Mouse (Mus musculus) neural tube, embryonic 11.5 days (tissue): ENCODE measurements at regions not wholly inside any gene's neighbourhood (a gene's known extent, or its start where the extent isn't known, plus 50 kb on each side); places are given as distances from the start of the nearest gene placed in this dataset.

ENCODE experiments used
- ATAC-seq: fragments of 200-750 bp; cut with Nextera tagmentation; 2 replicates; pipeline ENCODE4 v1.8.0; 2017; ENCODE audit warnings: moderate number of reproducible peaks, mild to moderate bottlenecking, moderate TSS enrichment, moderate library complexity; ENCODE audit not compliant: insufficient read depth, low FRiP score, low TSS enrichment
- DNase-seq: peaks from one replicate; pipeline ENCODE4 v3.0.0-alpha.2; 2015; ENCODE audit warnings: low spot score
- H3K27ac ChIP-seq: fragments of 300-500 bp; sonication (generic); 2 replicates; pipeline ENCODE4 v1.5.1; 2014; ENCODE audit warnings: low read depth, mild to moderate bottlenecking, low read length
- H3K27me3 ChIP-seq: fragments of 300-500 bp; sonication (generic); 2 replicates; pipeline ENCODE4 v1.6.1; 2014; ENCODE audit warnings: mild to moderate bottlenecking, low read length, mixed read lengths; ENCODE audit not compliant: control insufficient read depth, insufficient read depth
- H3K36me3 ChIP-seq: fragments of 300-500 bp; sonication (generic); 2 replicates; pipeline ENCODE4 v1.6.1; 2014; ENCODE audit warnings: mild to moderate bottlenecking, low read length, moderate library complexity, mixed read lengths; ENCODE audit not compliant: control insufficient read depth, insufficient read depth
- H3K4me1 ChIP-seq: fragments of 300-500 bp; sonication (generic); 2 replicates; pipeline ENCODE4 v1.6.1; 2014; ENCODE audit warnings: low read length, mixed read lengths; ENCODE audit not compliant: control insufficient read depth, insufficient read depth
- H3K4me2 ChIP-seq: fragments of 300-500 bp; sonication (generic); 2 replicates; pipeline ENCODE4 v1.6.1; 2014; ENCODE audit warnings: low read depth, mild to moderate bottlenecking, moderate library complexity
- H3K4me3 ChIP-seq: fragments of 300-500 bp; sonication (generic); 2 replicates; pipeline ENCODE4 v1.5.1; 2014; ENCODE audit warnings: low read depth, low read length
- H3K9ac ChIP-seq: fragments of 300-500 bp; sonication (generic); 2 replicates; pipeline ENCODE4 v1.6.1; 2014; ENCODE audit warnings: mild to moderate bottlenecking, low read length
- H3K9me3 ChIP-seq: fragments of 300-500 bp; sonication (generic); 2 replicates; pipeline ENCODE4 v1.6.1; 2016; ENCODE audit warnings: low read length; ENCODE audit not compliant: control insufficient read depth
- WGBS: fragments of 180-500 bp; shearing (Covaris S2); extraction: QIAGEN DNeasy Blood & Tissue Kit; methylation state at CpG from one replicate; pipeline ENCODE4 v1.1.7; 2014; 5-methylcytosine and 5-hydroxymethylcytosine counted together

- ATAC-seq (no peak), DNase-seq (no peak)
- H3K9me3 ChIP-seq: no peaks in the 10 kb centered on the region
- no peaks in the 10 kb centered on the region for H3K27me3 ChIP-seq
- no peak overlapping the region for H3K4me3 ChIP-seq
- no peak overlapping the region for H3K4me2 ChIP-seq
- H3K4me1 ChIP-seq: no peaks in the 10 kb centered on the region
- H3K27ac ChIP-seq: no peak overlapping the region
- WGBS: 72% methylated on average over 3 of the region's 3 CpGs
- H3K36me3 ChIP-seq: no peaks in the 10 kb centered on the region
- no peak overlapping the region for H3K9ac ChIP-seq
These were observed 266.2 kb downstream of the 1700017N19Rik start for GRCm38 (mm10) chr10:100856509-100856908.

DNA sequence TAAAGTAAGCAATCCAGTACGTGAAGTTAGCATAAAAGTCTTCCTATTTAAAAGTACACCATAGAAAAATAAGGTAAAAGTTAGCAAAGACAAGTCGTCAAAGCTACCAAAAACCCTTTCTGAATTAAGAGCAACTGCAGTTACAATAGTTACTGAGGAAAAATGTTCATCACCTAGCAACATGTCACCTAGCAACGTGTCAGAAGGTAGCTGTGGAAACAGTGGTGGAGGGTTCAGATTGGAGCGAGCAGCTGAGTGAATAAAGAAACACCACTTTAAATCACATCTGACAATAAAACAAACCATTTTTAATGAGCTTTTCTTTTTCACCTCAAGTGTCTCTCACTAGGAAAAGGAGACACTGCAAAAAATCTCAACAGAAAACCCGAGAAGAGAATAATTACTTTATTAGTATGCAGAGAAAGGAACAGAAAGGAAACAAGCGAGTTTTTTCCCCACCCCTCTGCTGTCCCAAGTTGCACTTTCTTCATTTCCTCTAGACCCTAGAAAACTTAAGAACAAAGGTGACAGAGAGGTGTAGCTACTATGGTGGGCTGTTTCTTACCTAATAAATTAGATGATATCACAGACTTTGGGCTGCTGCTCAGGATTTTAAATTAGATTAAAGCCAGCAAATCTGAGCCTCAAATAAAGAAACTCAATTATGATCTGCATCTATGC is 275.4 kb downstream of the 1700017N19Rik start:
- H3K36me3 ChIP-seq: no peaks in the 10 kb centered on the region
- H3K9ac ChIP-seq: no peak overlapping the region
- H3K9me3 ChIP-seq: no peaks in the 10 kb centered on the region
- WGBS: 23% methylated on average over 6 of the region's 6 CpGs
- ATAC-seq: peak; percentile 92
- no peak overlapping the region for H3K4me2 ChIP-seq
- no peak overlapping the region for H3K27ac ChIP-seq
- H3K4me3 ChIP-seq: no peak overlapping the region
- H3K27me3 ChIP-seq: no peaks in the 10 kb centered on the region
- H3K4me1 ChIP-seq: no peaks in the 10 kb centered on the region
- peak; percentile 54 for DNase-seq

- Histone ChIP-seq H3K36me3 (no peaks in the 10 kb centered on the region), H3K9ac (no peak overlapping the region), H3K4me3 (no peak overlapping the region), H3K4me2 (no peak overlapping the region), H3K4me1 (no peaks in the 10 kb centered on the region), H3K27me3 (no peaks in the 10 kb centered on the region), H3K9me3 (no peaks in the 10 kb centered on the region), H3K27ac (no peak overlapping the region)
- 52% methylated on average over 3 of the region's 3 CpGs for WGBS
- ATAC-seq (no peak), DNase-seq (no peak)
These were observed 278.2 kb downstream of the 1700017N19Rik start for GRCm38 (mm10) chr10:100868360-100868916.

GRCm38 (mm10) chr10:100882584-100882983 is 292.3 kb downstream of the 1700017N19Rik start:
- Histone ChIP-seq H3K27ac (no peak overlapping the region), H3K4me2 (no peak overlapping the region), H3K27me3 (no peaks in the 10 kb centered on the region), H3K9me3 (no peaks in the 10 kb centered on the region), H3K4me3 (no peak overlapping the region), H3K4me1 (no peaks in the 10 kb centered on the region), H3K36me3 (no peaks in the 10 kb centered on the region), H3K9ac (no peak overlapping the region)
- no peak for DNase-seq
- ATAC-seq: no peak
- 81% methylated on average over 2 of the region's 2 CpGs for WGBS

GRCm38 (mm10) chr10:100922976-100923375 is 332.7 kb downstream of the 1700017N19Rik start:
- H3K9ac ChIP-seq: no peak overlapping the region
- H3K9me3 ChIP-seq: no peaks in the 10 kb centered on the region
- H3K4me3 ChIP-seq: no peak overlapping the region
- no peaks in the 10 kb centered on the region for H3K27me3 ChIP-seq
- H3K4me1 ChIP-seq: no peaks in the 10 kb centered on the region
- ATAC-seq: no peak
- H3K27ac ChIP-seq: no peak overlapping the region
- no peaks in the 10 kb centered on the region for H3K36me3 ChIP-seq
- H3K4me2 ChIP-seq: no peak overlapping the region
- WGBS: 87% methylated on average over 2 of the region's 2 CpGs
- DNase-seq: no peak

DNA sequence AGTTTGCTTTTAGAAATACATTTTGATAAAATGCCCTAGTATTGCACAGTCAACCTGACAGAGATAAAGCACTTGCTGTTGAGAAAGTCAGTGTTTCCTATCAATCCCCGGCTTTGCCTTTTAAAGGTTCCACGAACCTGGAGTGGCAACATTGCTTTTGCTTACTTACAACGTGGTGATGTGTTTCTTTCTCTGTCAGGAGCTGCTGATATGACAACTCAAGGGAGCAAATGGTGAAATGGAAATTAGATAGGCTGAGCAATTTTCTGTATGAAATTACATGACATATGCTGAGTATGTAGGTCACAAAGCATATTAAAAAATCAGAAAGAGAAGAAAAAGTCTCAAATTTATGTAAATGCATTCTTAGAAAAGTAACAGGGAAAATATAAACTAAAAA is 336.8 kb downstream of the 1700017N19Rik start:
- 82% methylated on average over 3 of the region's 3 CpGs for WGBS
- no peak for DNase-seq
- Histone ChIP-seq H3K9me3 (no peaks in the 10 kb centered on the region), H3K9ac (no peak overlapping the region), H3K27ac (no peak overlapping the region), H3K4me1 (no peaks in the 10 kb centered on the region), H3K27me3 (no peaks in the 10 kb centered on the region), H3K4me3 (no peak overlapping the region), H3K36me3 (no peaks in the 10 kb centered on the region), H3K4me2 (no peak overlapping the region)
- ATAC-seq: no peak

DNA sequence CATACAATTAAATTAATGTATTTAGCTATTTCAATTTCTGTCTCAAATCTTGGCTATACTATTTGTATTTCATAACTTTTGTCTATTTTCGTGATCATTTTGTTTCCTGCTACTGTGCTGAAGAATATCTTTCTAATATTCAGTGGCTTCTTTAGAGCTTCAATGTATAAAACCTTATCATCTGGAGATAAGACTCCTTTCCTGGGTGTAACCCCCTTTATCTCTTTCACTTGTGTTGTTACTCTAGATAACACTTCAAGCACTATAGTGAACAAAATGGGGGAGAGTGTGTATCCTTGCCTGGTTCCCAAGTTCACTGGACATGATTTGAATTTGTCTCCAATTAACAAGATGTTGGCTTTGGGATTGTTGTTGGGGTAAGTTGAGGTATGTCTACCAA is 341.5 kb downstream of the 1700017N19Rik start:
- Histone ChIP-seq H3K4me3 (no peak overlapping the region), H3K9me3 (no peaks in the 10 kb centered on the region), H3K4me2 (no peak overlapping the region), H3K9ac (no peak overlapping the region), H3K27me3 (no peaks in the 10 kb centered on the region), H3K27ac (no peak overlapping the region), H3K4me1 (no peaks in the 10 kb centered on the region), H3K36me3 (no peaks in the 10 kb centered on the region)
- WGBS: 79% methylated on average over 1 of the region's 1 CpGs
- ATAC-seq (no peak), DNase-seq (no peak)

DNA sequence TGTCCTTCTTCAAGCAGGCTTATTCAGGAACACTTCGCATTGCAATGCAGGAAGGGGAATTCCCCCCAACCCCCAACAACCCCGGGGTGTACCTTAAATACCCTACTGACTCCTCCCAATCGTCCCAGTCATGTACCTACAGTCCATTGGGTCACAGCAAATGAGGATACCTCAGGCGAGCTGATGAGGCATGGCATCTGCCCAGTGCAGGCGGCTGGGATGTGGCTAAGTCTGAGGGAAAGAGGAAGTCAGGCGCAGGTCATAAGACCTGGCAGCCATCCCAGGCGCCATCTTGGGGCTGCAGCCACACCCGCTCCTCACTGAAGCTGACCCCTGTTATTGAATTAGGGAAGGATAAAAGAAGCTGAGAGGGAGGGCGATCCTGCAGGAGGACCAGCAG is 368.1 kb downstream of the 1700017N19Rik start:
- DNase-seq (no peak), ATAC-seq (no peak)
- WGBS: 90% methylated on average over 9 of the region's 9 CpGs
- Histone ChIP-seq H3K4me1 (no peaks in the 10 kb centered on the region), H3K9me3 (no peaks in the 10 kb centered on the region), H3K4me2 (no peak overlapping the region), H3K36me3 (no peaks in the 10 kb centered on the region), H3K27me3 (no peaks in the 10 kb centered on the region), H3K4me3 (no peak overlapping the region), H3K9ac (no peak overlapping the region), H3K27ac (no peak overlapping the region)

- Histone ChIP-seq H3K27ac (no peak overlapping the region), H3K4me1 (no peaks in the 10 kb centered on the region), H3K4me3 (no peak overlapping the region), H3K9ac (no peak overlapping the region), H3K4me2 (no peak overlapping the region), H3K36me3 (no peaks in the 10 kb centered on the region), H3K9me3 (no peaks in the 10 kb centered on the region), H3K27me3 (no peaks in the 10 kb centered on the region)
- 84% methylated on average over 2 of the region's 2 CpGs for WGBS
- no peak for DNase-seq
- ATAC-seq: no peak
These were observed 413.2 kb downstream of the 1700017N19Rik start for GRCm38 (mm10) chr10:101003469-101003868.
